10 mouse cellular contexts compared by ENCODE assay signal in genomic region chr11:70846029-70846428, GRCm38 (mm10). TPM values are rescaled to one million over a fixed set of nuclear protein-coding genes. Genes with fewer than 3 reads are reported as not detected.
A peak's percentile ranks its signal among the peaks of the same experiment; 100 is the strongest.
DNase-seq lines count a peak whose midpoint lies in the region; ATAC-seq and TF ChIP-seq lines count a peak whose summit lies in the region.
"Had no signal": no experiment of that assay in that cellular context is flagged by ENCODE, and none has a peak within 500 bp of the region (broad histone marks: within the 10 kb centered on the region; RNA-seq: fewer than 3 reads in every experiment).

No protein-coding gene starts in this region.

- no peaks in the 10 kb centered on the region for H3K36me3 ChIP-seq in heart, embryonic 16.5 days (ENCODE audit: control insufficient read depth, insufficient read depth)
- H3K36me3 ChIP-seq in MEL (ENCODE audit: control insufficient read depth in 1 of 2, insufficient read depth in 2 of 2, low read length in 2 of 2), result peaks cover 0 to 25% of the 10 kb centered on the region in 2 experiments; a peak in 3 of 4 replicates
- no peaks in the 10 kb centered on the region for H3K36me3 ChIP-seq in hindbrain, embryonic 13.5 days
- no peaks in the 10 kb centered on the region for H3K36me3 ChIP-seq in midbrain, embryonic 10.5 days

- no peak for DNase-seq in heart, adult 8-10 months (ENCODE audit: low spot score)
- DNase-seq in MEL (ENCODE audit: low read depth, low spot score), result peak; percentile 63
- DNase-seq in midbrain, embryonic 10.5 days (ENCODE audit: low spot score), result no peak
- no peak for DNase-seq in c-Kit-positive CD71-positive TER-119-positive erythroid progenitor cells, embryonic 14.5 days (ENCODE audit: low spot score)
- DNase-seq in natural killer cell, adult 2 months (ENCODE audit: low spot score in 2 of 2), result no peak
- DNase-seq: cerebellum, postnatal 10 days; kidney, postnatal 4 days had no signal

- no peak for TF ChIP-seq RAD21 in MEL (IDR thresholded peaks at IDR 0.05; ENCODE audit: low read depth, low read length)

- TF ChIP-seq CTCF in MEL (IDR thresholded peaks at IDR 0.05 in 2 of 3, conservative IDR thresholded peaks at IDR 0.05 in 1 of 3; ENCODE audit: control insufficient read depth in 1 of 3, insufficient read depth in 1 of 3, low read depth in 2 of 3, low read length in 3 of 3, poor library complexity in 1 of 3, severe bottlenecking in 1 of 3), result no peak

- no peak for ATAC-seq in heart, embryonic 16.5 days (replicated peaks; ENCODE audit: extremely low read depth, insufficient read depth, low FRiP score)
- no peak for ATAC-seq in hindbrain, embryonic 13.5 days (ENCODE audit: low FRiP score)
- no peak for ATAC-seq in granulocyte monocyte progenitor cell, adult 5-6 weeks (replicated peaks; ENCODE audit: poor library complexity, severe bottlenecking)

- H3K9me3 ChIP-seq in heart, embryonic 16.5 days (replicated peaks; ENCODE audit: control insufficient read depth, low read length), result no peaks in the 10 kb centered on the region
- no peaks in the 10 kb centered on the region for H3K9me3 ChIP-seq in MEL (replicated peaks; ENCODE audit: insufficient read depth, low read length)
- H3K9me3 ChIP-seq in hindbrain, embryonic 13.5 days, result no peaks in the 10 kb centered on the region
- no peaks in the 10 kb centered on the region for H3K9me3 ChIP-seq in midbrain, embryonic 10.5 days (replicated peaks)

- peak overlapping the region; percentile 80 for H3K4me2 ChIP-seq in heart, embryonic 16.5 days (ENCODE audit: low read depth, low read length)
- peak overlapping the region; percentile 85 for H3K4me2 ChIP-seq in hindbrain, embryonic 13.5 days

- no peak; a peak in 1 of 4 replicates for TF ChIP-seq EP300 in MEL (IDR thresholded peaks at IDR 0.05; ENCODE audit: low read depth in 1 of 2, low read length in 2 of 2)

- H3K4me1 ChIP-seq in heart, embryonic 16.5 days (ENCODE audit: control insufficient read depth, insufficient read depth, low read length), result peaks cover 17% of the 10 kb centered on the region
- H3K4me1 ChIP-seq in MEL (ENCODE audit: control insufficient read depth in 1 of 2, insufficient read depth in 2 of 2, low read length in 2 of 2), result peaks cover 16 to 23% of the 10 kb centered on the region in 2 experiments
- H3K4me1 ChIP-seq in hindbrain, embryonic 13.5 days (replicated peaks), result peaks cover 22% of the 10 kb centered on the region
- peaks cover 32% of the 10 kb centered on the region for H3K4me1 ChIP-seq in midbrain, embryonic 10.5 days

- H3K79me2 ChIP-seq in MEL (ENCODE audit: control insufficient read depth, insufficient read depth, low read length, poor library complexity), result peaks cover 47% of the 10 kb centered on the region

- H3K27ac ChIP-seq in heart, embryonic 16.5 days (ENCODE audit: low read length), result no peak overlapping the region
- peak overlapping the region; percentile 31 for H3K27ac ChIP-seq in MEL (ENCODE audit: control insufficient read depth, low read depth, low read length)
- no peak overlapping the region for H3K27ac ChIP-seq in hindbrain, embryonic 13.5 days
- no peak overlapping the region for H3K27ac ChIP-seq in midbrain, embryonic 10.5 days (replicated peaks)

- no peak for TF ChIP-seq POLR2A in MEL (IDR thresholded peaks at IDR 0.05; ENCODE audit: control insufficient read depth in 1 of 2, insufficient read depth in 1 of 2, low read depth in 1 of 2, low read length in 2 of 2, poor library complexity in 1 of 2)

- WGBS in heart, embryonic 16.5 days, result 40% methylated on average over 2 of the region's 2 CpGs
- WGBS in hindbrain, embryonic 13.5 days, result 63% methylated on average over 2 of the region's 2 CpGs
- WGBS in midbrain, embryonic 10.5 days, result 62% methylated on average over 2 of the region's 2 CpGs

- peak overlapping the region; percentile 75; the same call in 1 of the 2 replicates for H3K9ac ChIP-seq in heart, embryonic 16.5 days (ENCODE audit: low read length)
- H3K9ac ChIP-seq in MEL (ENCODE audit: control insufficient read depth, low read depth, low read length, poor library complexity, severe bottlenecking), result peak overlapping the region; percentile 91
- peak overlapping the region; percentile 92 for H3K9ac ChIP-seq in hindbrain, embryonic 13.5 days

- H3K27me3 ChIP-seq in heart, embryonic 16.5 days (ENCODE audit: control insufficient read depth, insufficient read depth, low read length), result no peaks in the 10 kb centered on the region
- H3K27me3 ChIP-seq in MEL (ENCODE audit: control insufficient read depth in 1 of 2, insufficient read depth in 2 of 2, low read length in 2 of 2), result peaks cover 0 to 2% of the 10 kb centered on the region in 2 experiments; a peak in 3 of 4 replicates
- no peaks in the 10 kb centered on the region for H3K27me3 ChIP-seq in hindbrain, embryonic 13.5 days
- H3K27me3 ChIP-seq in midbrain, embryonic 10.5 days (ENCODE audit: low read depth, poor library complexity, severe bottlenecking), result peaks cover 6% of the 10 kb centered on the region; the same call in 1 of the 2 replicates

- H3K4me3 ChIP-seq in heart, embryonic 16.5 days (ENCODE audit: low read length), result peak overlapping the region; percentile 60
- peak overlapping the region; percentile 71 to 95 for H3K4me3 ChIP-seq in MEL (ENCODE audit: control insufficient read depth in 1 of 2, insufficient read depth in 1 of 2, low read depth in 2 of 2, low read length in 2 of 2)
- peak overlapping the region; percentile 88 for H3K4me3 ChIP-seq in hindbrain, embryonic 13.5 days
- peak overlapping the region; percentile 97 for H3K4me3 ChIP-seq in midbrain, embryonic 10.5 days

TF ChIP-seq in MEL, 35 proteins besides CTCF, POLR2A, EP300 and RAD21:
- TF ChIP-seq TBP (IDR thresholded peaks at IDR 0.05; ENCODE audit: low read depth, low read length) (peak; percentile 70; the same call in 1 of the 2 replicates), BHLHE40 (IDR thresholded peaks at IDR 0.05; ENCODE audit: borderline replicate concordance, low read depth, low read length) (peak; percentile 28; the same call in 1 of the 2 replicates), SIN3A (IDR thresholded peaks at IDR 0.05; ENCODE audit: low read length) (peak; percentile 29; the same call in 1 of the 2 replicates), MXI1 (IDR thresholded peaks at IDR 0.05; ENCODE audit: low read depth, low read length) (0 out of 2 replicates have a peak, but pooled peaks have one; percentile 17), SMC3 (IDR thresholded peaks at IDR 0.05; ENCODE audit: low read depth, low read length) (no peak), CHD1 (IDR thresholded peaks at IDR 0.05; ENCODE audit: low read depth, low read length) (no peak), MYB (IDR thresholded peaks at IDR 0.05; ENCODE audit: low read depth, low read length) (no peak), GATA1 (IDR thresholded peaks at IDR 0.05; ENCODE audit: low read depth, low read length) (peak; percentile 77), USF1 (IDR thresholded peaks at IDR 0.05; ENCODE audit: low read depth, low read length) (0 out of 2 replicates have a peak, but pooled peaks have one; percentile 6)

RNA-seq across cellular contexts. Expression of gene Rabep1, which starts 1.5 kb away (rescaled TPM):
- 26.8 and 28.7 TPM in 2 replicates for polyA plus RNA-seq in heart, embryonic 16.5 days (2015; fragmentation: Nextera tagmentation; extraction: Ambion mirVana)
- 10 to 100 TPM; 35.9 to 40.8 (median 36.5) TPM for total RNA-seq in heart, adult 8-10 months (2022)
- 34.3 and 35.6 TPM in 2 replicates for total RNA-seq in MEL (2012; rRNA removed)
- 10 to 100 TPM; 24.2 to 72.2 TPM for polyA plus RNA-seq in MEL (2012; ENCODE audit: insufficient read depth in 1 of 2, insufficient read length in 2 of 2, low read depth in 1 of 2, low replicate concordance in 2 of 2, missing spikeins in 1 of 2)
- 83.1 and 87.5 TPM in 2 replicates for polyA plus RNA-seq in hindbrain, embryonic 13.5 days (2015; fragmentation: Nextera tagmentation; extraction: Ambion mirVana)
- polyA plus RNA-seq in midbrain, embryonic 10.5 days (2016; fragmentation: Nextera tagmentation; extraction: Ambion mirVana), result 38.2 and 39.2 TPM in 2 replicates
- total RNA-seq in granulocyte monocyte progenitor cell, adult 5-6 weeks (2014; fragmentation: Nextera tagmentation), result 20.4 and 22.5 TPM in 2 replicates
- total RNA-seq in granulocyte monocyte progenitor cell, adult 5-6 weeks (2017), result 32.1 and 36.9 TPM in 2 replicates

RNA-seq across cellular contexts. Expression of gene Scimp, which starts 33.6 kb away (rescaled TPM):
- polyA plus RNA-seq in heart, embryonic 16.5 days (2015; fragmentation: Nextera tagmentation; extraction: Ambion mirVana), result 0.32 and 0.70 TPM in 2 replicates
- total RNA-seq in heart, adult 8-10 months (2022), result under 1 TPM; 0.25 to 0.97 (median 0.53) TPM
- not detected in 2 replicates for total RNA-seq in MEL (2012; rRNA removed)
- not detected for polyA plus RNA-seq in MEL (2012; ENCODE audit: insufficient read depth in 1 of 2, insufficient read length in 2 of 2, low read depth in 1 of 2, low replicate concordance in 2 of 2, missing spikeins in 1 of 2)
- polyA plus RNA-seq in hindbrain, embryonic 13.5 days (2015; fragmentation: Nextera tagmentation; extraction: Ambion mirVana), result 0.30 TPM in 1 of 2 replicates, not detected in the other
- not detected in 2 replicates for polyA plus RNA-seq in midbrain, embryonic 10.5 days (2016; fragmentation: Nextera tagmentation; extraction: Ambion mirVana)
- not detected in 2 replicates for total RNA-seq in granulocyte monocyte progenitor cell, adult 5-6 weeks (2014; fragmentation: Nextera tagmentation)
- not detected in 2 replicates for total RNA-seq in granulocyte monocyte progenitor cell, adult 5-6 weeks (2017)
